Mouse (Mus musculus) cerebellum, adult 2 months (tissue): ENCODE results near the gene Sv2b.

Source experiments
- CTCF ChIP-seq: fragments of 200-500 bp; IDR thresholded peaks from 2 replicates; pipeline ENCODE4 v1.5.1; 2011; ENCODE audit warnings: low read depth, mild to moderate bottlenecking, control low read depth, low read length, moderate library complexity, borderline replicate concordance; ENCODE audit not compliant: insufficient read depth
- POLR2A ChIP-seq: fragments of 200-500 bp; IDR thresholded peaks from 2 replicates; pipeline ENCODE4 v1.6.1; 2011; ENCODE audit warnings: low read length, control low read depth, borderline replicate concordance; ENCODE audit not compliant: insufficient read depth

DNA sequence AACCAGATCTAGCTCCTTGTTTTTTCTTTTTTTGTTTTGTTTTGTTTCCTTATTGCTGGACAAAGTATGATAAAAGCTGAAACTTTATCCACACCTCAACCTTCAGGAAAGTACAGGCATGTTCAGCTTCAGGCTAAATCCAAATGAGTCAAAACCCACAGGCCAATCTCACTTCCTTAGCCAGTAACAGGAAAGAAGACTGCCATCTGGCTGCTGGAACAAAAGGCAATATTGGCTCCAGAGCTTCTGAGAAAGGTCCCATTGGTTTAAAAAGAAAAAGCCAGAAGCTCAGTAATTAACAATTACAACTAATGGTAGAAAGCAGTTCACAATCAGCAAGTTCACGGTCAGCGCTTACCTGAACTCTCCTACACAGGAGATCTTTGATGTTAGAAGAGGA is 169.8 kb downstream of the Sv2b start:
- TF ChIP-seq CTCF: no peak
- TF ChIP-seq POLR2A: no peak
